Mouse (Mus musculus): ENCODE measurements around the gene Bag5.
A peak's percentile ranks its signal among the peaks of the same experiment; 100 is the strongest.
"Not testable (repeated sequence)": the region's sequence is repeated elsewhere in the genome, so short reads cannot be mapped to it uniquely, and the experiment has no call there.

Gene Bag5

DNA sequence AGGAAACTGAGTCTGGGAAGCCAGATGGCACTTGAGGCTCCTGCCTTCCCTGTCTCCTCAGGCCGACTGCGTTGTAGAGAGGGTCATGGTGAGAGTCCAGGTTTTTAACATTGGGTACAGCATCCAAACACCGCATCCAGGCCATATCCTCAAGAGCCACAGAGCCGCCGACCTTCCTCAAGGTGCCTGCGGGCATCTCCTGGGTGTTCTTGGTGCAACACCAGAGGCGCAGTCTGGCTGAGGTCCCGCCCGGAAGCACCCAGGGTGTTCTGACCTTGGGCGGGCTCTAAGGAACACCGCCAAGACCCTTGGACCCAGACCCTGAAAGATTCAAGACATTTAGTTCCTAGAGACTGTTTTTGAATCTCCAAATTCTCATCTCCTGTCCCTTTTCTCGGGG lies 40.5 kb downstream of the Bag5 start:
- DNase-seq = no peak

DNA sequence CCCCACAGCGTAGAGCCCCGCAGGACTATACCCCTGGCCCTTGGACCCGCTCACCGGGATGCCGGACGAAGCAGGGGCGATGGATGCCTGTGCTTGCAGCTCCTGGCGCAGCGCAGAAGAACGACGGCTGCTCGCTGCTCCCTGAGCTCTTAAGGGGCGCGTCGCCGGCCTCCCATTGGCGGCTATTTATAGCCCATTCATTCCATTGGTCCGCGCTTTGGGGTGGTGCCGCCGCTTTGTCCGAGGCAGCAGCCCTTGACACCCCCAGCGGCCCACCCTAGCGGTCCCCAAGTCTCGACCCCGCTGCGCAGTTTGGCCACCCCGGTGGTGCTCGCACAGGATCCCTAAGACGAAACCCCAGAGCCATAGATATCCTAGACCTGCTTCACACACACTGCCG lies 40.9 kb downstream of the Bag5 start, which contains the start of gene Ckb:
Ckb (minus strand) TSS at position 163 of the 400 bp plus-strand sequence.
- DNase-seq = peak; percentile 95 to 96

DNA sequence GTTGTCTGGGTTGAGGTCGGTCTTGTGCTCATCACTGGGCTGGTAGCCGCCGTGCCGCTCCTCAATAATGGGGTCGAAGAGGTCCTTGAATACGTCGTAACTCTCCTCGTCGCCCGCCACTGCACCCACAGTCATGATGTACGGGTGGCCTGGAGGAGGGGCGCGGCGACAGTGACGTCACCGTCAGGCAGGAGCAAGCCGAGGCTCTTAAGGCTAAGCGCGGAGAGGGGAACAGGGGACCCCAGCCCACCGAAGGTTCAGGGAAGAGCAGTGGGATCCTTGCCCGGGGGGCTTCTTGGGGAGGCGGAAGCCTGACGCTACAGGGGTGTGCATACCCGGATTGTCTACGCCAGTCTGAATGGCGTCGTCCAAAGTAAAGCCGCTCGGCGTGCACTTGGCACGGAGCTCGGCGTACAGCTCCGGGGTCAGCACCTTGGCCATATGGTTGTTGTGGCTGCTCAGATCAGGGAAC lies 41.6 kb downstream of the Bag5 start:
- peak; percentile 89 to 90 for DNase-seq

DNA sequence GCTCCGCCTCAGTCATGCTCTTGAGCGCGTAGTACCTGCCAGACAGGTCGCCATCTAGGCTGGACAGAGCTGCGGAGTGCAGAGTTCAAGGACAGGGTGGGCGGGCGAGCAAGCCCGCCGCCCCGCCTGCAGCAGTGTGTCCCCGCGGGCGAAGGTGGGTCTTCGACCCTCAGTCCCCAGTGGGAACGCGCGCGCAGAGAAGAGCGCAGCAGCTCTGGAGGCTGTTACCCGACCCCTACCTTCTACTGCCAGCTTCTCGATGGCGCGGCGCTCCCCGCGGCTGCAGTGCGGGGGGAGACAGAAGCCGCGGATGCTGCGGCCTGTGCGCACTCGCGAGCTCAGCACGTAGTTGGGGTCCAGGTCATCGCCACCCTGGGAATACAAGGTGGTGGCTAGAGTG lies 42.1 kb downstream of the Bag5 start:
- DNase-seq = peak in 1 of 2 experiments; percentile 69

DNA sequence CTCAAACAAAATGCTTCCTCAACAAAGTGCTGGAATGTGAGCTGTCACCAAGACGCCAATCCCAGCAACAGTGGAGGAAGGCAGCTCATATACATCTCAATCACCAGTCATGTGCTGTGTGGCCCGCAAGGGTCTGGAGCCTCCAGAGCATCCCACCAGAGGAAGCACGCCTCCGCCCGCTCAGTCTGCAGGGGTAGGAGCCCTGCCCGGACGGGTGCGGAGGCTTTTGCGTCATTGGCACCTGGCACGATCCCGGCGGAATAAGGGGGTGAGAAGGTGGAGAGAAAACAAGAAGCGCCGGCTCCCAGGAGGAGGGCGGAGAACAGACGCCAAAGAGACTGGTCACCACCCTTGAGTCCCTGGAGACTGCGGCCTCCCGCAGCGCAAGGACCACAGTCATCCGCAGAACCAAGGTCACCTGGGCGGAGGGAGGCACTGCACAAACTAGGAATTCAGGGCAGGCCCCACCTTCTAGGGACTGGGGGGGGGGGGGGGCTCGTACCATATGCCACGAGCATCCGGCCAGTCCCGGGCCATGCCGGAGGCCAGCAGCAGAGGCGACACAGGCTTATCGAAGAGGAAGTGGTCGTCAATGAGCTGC lies 42.6 kb downstream of the Bag5 start:
- peak; percentile 84 for DNase-seq

DNA sequence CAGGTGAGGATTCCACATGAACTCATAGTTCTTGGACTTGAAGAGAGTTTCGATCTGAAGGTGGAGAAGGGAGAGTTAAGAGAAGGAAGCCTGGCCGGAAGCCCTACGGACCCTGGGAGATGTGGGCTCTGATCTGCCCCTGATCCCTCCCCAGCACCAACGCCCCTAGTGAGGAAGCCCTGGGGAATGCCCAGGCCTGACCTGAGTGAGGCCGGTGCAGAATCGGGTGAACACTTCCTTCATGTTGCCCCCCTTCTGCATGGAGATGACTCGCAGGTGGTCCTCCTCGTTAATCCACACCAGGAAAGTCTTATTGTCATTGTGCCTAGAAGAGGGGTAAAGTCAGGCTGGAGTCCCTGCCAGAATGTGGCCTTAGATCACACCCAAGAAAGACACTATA lies 43.1 kb downstream of the Bag5 start:
- DNase-seq = peak; percentile 46 to 49

DNA sequence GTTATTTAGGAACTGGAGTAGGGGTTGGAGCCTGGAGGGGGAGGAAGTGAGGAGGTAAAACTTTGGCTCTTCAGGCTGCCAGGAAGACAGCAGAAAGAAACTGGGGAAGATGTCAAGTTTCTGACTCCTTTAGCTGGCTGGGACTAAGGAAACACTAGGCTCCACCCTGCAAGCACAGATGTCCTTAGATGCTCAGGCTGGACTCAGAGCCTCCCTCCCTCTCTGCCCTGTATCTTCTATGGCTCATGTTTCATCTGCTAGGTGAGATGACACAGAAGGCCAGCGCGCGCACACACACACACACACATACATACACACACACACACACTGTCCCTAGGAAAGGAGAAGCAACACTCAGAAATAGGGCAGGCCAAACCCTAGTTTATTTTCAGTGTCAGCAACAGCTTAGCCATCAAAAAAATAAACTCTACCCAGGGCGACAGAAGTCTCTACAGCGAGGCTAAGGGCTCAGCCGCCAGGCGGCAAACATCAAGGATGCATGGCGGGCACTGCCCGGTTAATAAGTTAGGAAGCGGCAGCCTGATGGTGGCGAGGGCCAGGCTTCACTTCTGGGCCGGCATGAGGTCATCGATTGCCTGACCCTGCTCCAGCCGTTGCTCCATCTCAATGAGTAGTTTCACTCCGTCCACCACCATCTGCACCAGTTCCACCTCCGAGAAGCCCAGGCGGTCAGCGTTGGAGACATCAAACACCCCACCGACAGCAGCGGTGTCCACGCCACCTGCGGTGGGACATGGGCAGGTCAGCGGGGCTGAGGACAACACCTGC lies 43.9 kb downstream of the Bag5 start:
- peak; percentile 44 to 45 for DNase-seq

DNA sequence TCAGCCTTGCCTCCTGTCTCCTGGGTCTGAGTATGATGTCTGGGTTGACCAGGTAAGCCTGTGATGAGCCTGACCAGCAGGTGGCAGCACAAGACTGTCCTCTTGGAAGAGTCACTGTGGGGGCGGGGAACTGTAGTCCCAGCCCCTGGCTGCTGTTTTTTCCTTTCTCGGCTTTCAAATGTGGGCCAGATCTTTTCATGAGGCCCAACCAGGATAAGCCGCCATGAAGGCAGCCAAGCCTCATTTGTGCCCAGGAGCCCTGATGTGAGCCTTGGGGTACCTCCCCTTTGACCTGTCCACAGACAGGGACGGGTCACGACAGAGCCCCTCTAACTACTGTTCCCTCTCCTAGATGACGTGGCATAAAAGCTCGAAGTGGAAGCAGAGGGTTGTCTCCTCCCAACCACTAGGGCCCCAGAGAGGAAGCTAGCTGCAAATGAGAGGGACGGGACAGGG lies 44.6 kb downstream of the Bag5 start:
- peak; percentile 99 to 100 for DNase-seq

DNA sequence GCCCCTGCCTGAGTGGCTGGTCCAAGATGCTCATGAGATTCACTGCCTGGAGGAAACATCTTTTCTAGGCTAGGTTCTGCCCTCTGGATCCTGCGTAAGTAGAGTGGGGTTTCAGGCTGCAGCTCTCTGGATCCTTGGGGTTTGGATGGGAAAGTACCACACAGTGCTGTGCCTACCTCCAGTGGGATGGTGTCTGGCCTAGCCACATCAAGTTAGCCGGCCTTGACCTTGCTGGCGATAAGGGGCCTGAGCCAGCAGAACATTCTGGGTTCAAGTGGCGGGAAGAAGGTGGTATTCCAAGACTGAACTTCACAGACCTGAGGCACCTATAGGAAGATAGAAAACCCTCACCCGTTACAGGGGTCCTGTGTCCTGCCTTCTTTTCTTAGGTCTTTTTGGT lies 45.6 kb downstream of the Bag5 start:
- no peak for DNase-seq

DNA sequence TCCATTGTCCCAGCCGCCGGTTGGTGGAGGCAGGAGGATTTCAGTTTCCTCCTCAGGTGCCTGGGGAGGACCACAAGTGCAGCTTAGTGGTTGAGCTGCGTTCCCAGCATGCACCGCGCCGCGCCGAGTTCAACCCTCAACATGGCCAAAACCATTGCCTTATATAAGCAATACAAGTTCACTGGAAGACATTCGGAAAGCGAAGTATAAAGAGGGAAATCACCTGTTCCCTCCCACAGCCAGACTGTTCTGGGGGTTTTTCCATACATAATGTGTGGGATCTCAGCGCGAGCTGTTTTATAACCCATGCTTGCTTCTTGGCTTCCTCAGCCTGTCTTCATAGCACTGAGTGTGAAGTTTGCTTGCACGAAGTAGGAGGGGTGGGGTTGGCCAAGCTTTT lies 46.7 kb downstream of the Bag5 start:
- DNase-seq = no peak

DNA sequence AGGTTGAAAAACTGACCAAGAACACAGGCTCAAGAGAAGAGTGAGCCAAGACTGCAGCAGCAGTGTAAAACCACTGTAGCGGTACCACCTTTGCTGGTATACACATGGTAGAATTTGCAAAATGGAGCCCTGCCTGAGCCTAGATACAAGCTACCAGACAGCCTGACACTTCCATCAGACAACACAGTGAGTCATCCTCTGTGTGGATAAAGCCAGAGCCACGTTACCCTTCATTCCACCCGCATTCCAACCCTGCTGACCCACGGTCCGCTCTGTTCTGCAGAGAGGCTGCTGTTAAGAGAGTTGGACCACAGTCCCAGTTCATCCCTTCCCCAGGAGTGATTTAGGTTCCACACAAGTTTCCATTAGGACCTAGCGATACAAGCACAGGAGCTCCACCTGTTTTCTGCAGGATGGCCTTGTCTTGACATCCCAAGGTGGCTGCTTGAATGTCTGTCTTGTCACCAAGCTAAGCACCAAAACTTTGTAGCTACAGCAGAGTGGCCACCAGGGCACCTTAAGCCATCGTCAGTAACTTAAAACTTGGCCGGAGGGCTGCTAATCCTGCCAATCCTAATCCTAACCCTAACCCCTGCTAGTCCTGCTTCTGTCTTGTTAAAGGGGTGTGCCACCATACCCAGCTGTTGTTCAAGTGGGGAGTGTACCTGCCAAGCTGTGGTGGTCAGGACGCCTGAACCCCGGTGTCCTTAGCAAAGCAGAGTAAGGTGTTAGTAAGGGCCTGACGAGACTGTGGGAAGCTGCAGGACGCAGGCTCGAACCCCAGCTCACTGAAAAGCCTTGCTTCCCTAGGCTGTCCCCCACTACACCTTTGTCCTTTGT lies 47.8 kb downstream of the Bag5 start:
- DNase-seq = no peak

DNA sequence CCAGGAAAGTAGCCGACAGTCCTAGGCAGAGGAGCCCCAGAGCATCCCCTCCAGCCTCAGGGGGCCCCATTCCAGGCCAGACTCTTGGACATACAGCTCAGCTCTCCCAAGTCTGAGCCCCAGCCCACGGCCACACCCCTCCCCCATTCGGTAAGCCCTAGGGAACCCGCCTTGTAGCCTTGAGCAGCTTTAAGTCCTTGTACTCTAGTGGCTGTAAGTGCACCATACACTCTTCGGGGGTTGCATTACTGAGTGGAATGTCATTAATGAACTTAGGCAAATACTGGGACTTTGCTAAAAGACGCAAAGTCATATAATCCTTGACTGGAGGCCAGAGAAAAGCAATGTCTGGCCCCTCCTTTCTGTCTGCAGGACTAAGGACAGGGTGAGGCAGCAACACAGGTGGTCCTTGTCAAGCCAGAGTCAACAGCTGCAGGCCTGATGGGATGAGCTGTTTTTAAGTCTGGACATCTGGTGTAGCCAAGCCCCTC lies 48.9 kb downstream of the Bag5 start:
- peak; percentile 57 for DNase-seq

DNA sequence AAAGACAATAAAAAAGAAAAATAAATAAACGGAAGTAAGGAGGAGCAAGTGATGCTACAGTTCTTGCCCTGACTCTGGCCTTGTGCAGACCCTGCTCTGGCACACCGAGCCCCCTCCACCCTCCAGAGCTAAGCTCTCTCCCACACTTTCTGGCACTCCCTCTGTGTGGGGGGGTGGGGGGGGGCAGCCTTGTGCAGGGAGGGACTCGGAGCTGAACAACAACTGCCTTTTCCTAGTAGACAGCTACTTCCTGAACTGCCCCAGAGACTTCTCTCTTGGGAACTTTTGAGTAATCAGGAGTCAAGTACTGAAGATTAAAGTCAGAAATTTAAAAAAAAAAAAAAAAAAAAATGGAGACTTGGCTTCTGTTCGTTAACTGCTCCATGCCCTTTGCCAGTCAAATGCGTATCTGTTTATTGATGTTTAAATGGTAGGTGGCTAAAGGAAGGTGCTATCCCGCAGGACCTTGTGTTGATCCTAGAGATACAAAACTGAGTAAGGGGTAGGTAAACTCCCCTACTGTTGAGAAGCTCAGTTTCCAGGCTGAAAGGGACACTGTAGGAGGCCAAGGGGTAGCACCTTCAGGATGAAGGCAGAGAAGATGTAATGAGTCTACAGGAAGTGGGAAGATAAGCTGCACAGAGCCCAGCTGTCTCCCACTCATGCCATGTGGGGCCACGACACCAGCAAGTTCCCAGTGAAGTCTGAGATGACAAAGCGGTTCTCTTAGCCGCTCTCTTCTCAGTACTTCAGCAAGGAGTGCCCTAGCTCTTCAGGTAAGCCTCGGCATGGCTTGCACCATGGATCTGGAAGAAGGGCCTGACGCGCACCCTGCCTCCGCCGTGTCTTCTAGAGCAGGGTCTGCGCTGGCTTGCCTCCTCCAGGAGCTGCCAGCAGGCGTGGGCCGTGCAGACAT lies 49.6 kb downstream of the Bag5 start:
- DNase-seq = no peak

DNA sequence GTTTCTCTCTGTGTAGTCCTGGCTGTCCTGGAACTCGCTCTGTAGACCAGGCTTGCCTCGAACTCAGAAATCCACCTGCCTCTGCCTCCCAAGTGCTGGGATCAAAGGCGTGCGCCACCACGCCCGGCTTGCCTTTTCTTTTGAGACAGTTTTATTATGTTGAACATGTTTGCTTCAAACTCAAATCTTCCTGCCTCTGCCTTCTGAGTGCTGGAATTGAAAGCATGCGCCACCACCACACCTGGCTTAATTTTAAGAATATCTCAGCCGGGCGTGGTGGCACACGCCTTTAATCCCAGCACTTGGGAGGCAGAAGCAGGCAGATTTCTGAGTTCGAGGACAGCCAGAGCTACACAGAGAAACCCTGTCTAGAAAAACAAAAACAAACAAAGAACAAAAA lies 51.5 kb downstream of the Bag5 start:
- not testable (repeated sequence) for DNase-seq

DNA sequence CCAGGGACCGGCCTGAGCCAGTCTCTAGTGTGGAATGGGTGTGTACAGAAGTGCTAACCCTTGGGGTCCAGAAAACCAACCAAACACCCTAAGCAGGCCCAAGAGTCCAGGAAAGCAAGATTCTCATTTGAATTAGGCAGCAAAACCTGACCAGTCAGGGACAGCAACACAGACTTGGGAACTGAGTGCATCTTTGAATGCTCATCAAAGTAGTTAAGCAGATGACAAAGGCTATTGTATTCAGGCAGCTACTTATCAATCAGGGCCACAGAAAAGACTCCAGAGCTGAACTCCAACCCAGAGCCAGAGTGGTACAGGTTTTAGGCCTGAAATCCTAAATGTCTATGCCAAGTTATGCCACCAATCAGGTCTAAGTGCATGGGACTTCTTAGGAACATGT lies 52.4 kb downstream of the Bag5 start:
- no peak for DNase-seq
